Mouse (Mus musculus) adrenal gland, adult 2 months (tissue): ENCODE data around the gene 4932429P05Rik. TPM values are rescaled to one million over a fixed set of nuclear protein-coding genes. Genes with fewer than 3 reads are reported as not detected.

Experiments
- DNase-seq: peaks from one replicate; pipeline ENCODE4 v3.0.0; 2021
- long read RNA-seq: library from polyadenylated mRNA; stranded (forward); transcript quantifications from one replicate; pipeline ENCODE4 v2.0.0, GENCODE M21; 2021
- polyA plus RNA-seq: library from polyadenylated mRNA; depleted of rRNA; stranded (reverse); fragments of >200 nt; gene quantifications from 2 replicates; pipeline ENCODE4 v1.2.3, GENCODE M21; 2012; rRNA removed
- total RNA-seq, 2 experiments: library from RNA; stranded (reverse); gene quantifications; 2 replicates each; pipeline ENCODE4 v1.2.3; 2021

4932429P05Rik gene
- not detected for total RNA-seq
- polyA plus RNA-seq: not detected in 2 replicates
- long read RNA-seq: 0 reads

DNA sequence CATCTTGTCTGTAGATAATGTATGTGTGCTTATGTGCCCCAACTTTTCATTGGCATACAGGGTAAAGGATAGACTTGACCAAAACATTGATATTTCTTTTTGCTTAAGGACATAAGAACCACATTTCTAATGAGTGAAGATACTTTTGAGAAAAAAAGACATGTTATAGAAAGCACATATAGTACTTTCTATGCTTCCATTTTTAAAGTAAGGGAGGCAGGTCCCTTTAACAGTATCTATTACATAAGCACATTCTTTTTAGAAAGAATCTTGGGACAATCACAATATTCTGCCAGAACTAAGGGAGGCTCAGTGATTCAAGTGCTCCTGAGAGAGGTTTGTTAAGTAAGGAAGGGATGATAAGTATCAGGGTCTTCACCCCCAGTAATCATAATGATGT is at the start of gene 4932429P05Rik:
Gene 4932429P05Rik, plus strand, starts transcription at position 301 of the 400 bp plus-strand sequence.
- DNase-seq: no peak

Other genes with a start within 250 kb of the 4932429P05Rik start
- not detected for gene 4930415L06Rik, start 180.6 kb downstream of the 4932429P05Rik start, total RNA-seq
- gene 4930415L06Rik, start 180.6 kb downstream of the 4932429P05Rik start, polyA plus RNA-seq: not detected in 2 replicates